Mouse (Mus musculus): ENCODE results near the gene Tmem25.
"Not testable (repeated sequence)": the region's sequence is repeated elsewhere in the genome, so short reads cannot be mapped to it uniquely, and the experiment has no call there.

The Tmem25 gene

GRCm38 (mm10) chr9:44772750-44773651 is 26.1 kb downstream of the Tmem25 start:
- peak; percentile 89 for DNase-seq (ENCODE audit: low read depth, low spot score)

GRCm38 (mm10) chr9:44772392-44772749 is 26.7 kb downstream of the Tmem25 start:
- no peak for DNase-seq (ENCODE audit: low read depth, low spot score)

- DNase-seq (ENCODE audit: low read depth, low spot score), result no peak
These were observed 27.7 kb downstream of the Tmem25 start for GRCm38 (mm10) chr9:44771376-44771775.

- DNase-seq (ENCODE audit: low read depth, low spot score), result not testable (repeated sequence)
These were observed 31.1 kb downstream of the Tmem25 start for GRCm38 (mm10) chr9:44768029-44768394.

DNA sequence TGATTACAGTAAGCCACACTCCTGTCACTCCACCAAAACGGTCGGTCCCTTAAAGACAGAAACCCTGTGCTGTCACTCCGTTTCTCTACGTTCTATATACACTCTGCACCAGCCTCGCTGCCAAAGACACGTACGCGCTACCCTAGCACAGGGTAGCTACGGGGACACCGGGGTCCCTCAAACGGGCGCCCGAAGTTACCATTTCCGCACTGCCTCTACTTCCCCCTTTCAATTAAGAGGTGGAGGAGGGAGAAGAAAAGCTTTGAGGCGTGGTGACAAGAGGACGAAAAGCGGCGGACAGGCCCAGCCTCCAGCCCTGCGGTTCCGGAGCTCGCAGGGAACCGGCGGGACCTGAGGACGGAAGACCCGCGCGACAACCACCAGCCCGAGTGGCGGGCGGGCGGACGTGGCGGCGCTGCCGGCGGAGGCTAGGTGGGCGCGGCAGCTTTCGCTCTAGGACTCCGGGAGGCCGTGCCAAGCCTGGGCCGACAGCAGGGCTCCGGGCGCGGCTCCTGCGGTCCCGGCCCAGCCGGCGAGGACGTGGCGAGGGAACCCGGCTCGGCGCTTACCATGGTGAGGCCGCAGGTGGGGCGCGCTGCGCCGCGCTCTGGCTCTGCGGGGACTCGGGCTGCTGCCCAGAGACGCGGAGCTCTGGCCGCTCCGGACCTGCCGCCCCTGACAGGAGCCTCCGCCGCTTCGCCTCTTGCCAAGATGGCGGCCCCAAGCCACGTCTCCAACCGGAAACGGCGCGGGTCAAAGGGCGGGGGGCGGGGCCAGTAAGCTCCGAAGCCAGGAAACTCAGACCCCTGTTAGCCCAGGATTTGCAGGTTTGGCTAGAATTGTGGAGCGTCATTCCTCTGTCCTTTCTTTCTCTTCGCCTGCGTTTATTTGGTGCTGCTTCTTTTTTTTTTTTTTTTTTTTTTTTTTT is 31.7 kb downstream of the Tmem25 start, which contains the start of the genes Arcn1 and Ift46:
Arcn1 (minus strand) TSS at position 745 of the 928 bp plus-strand sequence.
Ift46 (plus strand) TSS at position 808 of the 928 bp plus-strand sequence.
- DNase-seq (ENCODE audit: low read depth, low spot score), result peak; percentile 89

DNA sequence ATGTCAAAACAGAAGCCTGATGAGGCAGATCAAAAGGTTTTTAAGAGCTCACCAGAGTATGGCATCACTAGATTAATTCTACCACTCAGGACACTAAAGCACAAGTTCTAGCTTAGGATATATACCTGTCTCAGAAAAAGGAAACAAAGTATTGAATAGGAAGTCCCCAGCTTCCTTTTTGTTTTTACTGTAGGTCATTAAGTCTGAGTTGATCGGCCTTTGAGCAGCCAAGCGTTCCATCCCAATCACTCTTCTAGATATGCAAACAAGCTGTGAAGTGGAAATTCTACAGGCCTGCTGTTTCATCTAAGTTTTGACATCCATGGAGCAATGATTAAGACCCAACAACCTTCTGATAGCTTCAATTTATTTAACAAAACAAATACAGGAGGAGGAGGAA is 38.2 kb downstream of the Tmem25 start:
- DNase-seq (ENCODE audit: low read depth, low spot score), result no peak

GRCm38 (mm10) chr9:44748473-44748872 is 50.6 kb downstream of the Tmem25 start:
- DNase-seq (ENCODE audit: low read depth, low spot score), result no peak

DNA sequence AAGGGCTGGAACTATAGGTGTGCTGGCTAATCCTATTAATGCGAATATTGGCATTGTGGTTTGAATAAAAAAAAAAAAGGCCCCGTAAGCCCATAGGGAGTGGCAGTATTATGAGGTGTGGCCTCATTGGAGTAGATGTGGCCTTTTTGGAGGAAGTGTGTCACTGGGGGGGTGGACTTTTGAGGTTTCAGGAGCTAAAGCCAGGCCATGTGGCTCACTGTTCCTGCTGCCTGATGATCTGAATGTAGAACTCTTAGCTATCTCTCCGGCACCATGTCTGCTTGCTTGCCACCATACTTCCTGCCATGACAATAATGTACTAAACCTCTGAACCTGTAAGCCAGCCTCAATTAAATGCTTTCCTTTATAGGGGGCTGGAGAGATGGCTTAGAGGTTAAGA is 51.8 kb downstream of the Tmem25 start:
- DNase-seq (ENCODE audit: low read depth, low spot score), result no peak

- no peak for DNase-seq (ENCODE audit: low read depth, low spot score)
These were observed 52.4 kb downstream of the Tmem25 start for GRCm38 (mm10) chr9:44746666-44747065.

DNA sequence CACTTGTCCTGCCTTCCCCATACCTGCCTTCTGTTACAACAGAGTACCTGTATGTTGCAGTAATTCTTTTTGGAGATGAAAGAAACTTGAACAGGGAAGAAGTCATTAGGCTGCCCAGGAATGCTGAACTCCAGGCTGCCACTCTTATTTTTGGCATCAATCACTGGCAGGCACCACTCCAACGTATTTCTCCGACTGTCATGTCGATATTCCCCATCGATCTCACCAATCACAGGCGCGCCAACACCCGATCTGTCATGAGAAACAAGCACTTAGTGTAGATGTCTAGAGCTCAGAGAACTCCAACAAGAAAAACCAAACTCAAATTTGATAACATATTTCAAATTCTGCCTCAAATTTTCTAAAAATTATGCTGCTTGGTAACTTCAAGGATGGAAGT is 53.7 kb downstream of the Tmem25 start:
- no peak for DNase-seq (ENCODE audit: low read depth, low spot score)

All from embryo, embryonic 11.5 days (tissue).